Mouse (Mus musculus) embryo, embryonic 11.5 days (tissue): ENCODE results near the gene Hsd17b6.
A peak's percentile ranks its signal among the peaks of the same experiment; 100 is the strongest.
"Not testable (repeated sequence)": the region's sequence is repeated elsewhere in the genome, so short reads cannot be mapped to it uniquely, and the experiment has no call there.

Experiments used
- DNase-seq: peaks from one replicate; pipeline ENCODE4 v3.0.0-alpha.2; 2012; ENCODE audit warnings: low read depth, low spot score

Gene Hsd17b6

DNA sequence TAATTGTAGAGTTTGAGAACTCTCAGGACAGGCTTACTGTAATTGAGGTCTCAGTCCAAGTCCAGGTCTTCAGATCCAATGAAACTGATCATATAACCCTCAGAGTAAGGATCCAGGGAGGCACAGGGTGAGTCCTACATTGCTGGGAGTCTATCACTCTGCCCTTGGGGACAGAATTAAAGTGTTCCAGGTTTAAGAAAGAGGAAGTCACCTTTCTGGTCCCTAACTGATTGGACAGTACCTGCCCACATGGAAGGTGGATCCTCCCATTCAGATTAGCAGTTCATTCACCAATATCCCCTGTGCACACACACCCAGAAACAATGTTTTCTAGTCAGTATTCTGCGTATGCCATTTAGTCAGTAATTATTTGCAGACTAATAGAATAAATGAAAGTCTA, at the start of gene Hsd17b6:
Gene Hsd17b6 (minus strand): TSS at position 166 of the 400 bp plus-strand sequence.
- DNase-seq, result no peak

DNA sequence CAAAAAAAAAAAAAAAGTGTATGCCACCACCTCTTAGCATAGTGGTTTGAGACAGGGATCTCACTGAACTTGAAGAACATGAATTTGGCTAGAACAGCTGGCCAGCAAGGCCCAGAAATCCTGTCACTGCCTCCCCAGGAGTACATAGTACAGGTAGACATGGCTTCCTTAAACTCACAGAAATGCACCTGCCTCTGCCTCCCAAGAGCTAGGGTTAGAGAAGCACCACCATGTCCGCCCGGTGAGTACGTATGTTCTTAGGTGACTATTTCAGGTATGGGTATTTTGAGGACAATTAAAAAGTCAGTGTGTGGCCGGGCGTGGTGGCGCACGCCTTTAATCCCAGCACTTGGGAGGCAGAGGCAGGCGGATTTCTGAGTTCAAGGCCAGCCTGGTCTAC, 45.6 kb upstream of the Hsd17b6 start:
- no peak for DNase-seq

DNA sequence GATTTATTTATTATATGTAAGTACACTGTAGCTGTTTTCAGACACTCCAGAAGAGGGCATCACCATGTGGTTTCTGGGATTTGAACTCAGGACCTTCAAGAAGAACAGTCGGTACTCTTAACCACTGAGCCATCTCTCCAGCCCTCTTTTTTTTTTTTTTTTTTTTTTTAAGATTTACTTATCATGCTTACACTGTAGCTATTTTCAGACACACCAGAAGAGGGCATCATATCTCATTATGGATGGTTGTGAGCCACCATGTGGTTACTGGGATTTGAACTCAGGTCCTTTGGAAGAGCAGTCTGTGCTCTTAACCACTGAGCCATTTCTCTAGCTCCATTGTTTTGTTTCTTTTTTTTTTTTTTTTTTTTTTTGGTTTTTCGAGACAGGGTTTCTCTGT, 44.7 kb upstream of the Hsd17b6 start:
- DNase-seq, result not testable (repeated sequence)

DNA sequence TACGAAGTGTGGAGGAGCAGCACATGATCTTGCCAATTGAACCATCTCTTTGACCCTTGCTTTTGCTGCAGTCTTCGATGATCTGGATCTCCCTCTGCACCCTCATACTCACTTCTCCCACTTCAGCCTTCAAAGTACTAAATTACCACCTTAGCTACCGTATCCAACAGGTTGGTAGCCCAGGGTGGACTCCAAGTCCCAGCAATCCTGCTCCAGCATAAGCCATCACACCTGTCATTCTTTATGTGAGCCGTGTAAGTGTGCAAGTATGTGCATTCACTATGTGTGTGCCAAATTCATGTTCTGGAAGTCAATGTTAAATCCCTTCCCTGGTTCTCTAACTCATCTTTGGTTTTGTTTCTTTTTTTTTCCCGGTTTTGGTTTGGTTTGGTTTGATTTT, 44.2 kb upstream of the Hsd17b6 start:
- DNase-seq, result no peak

- DNase-seq, result no peak
These were observed 42.9 kb upstream of the Hsd17b6 start for GRCm38 (mm10) chr10:128050355-128050754.

- no peak for DNase-seq
These were observed 42.3 kb upstream of the Hsd17b6 start for GRCm38 (mm10) chr10:128049741-128050140.

DNA sequence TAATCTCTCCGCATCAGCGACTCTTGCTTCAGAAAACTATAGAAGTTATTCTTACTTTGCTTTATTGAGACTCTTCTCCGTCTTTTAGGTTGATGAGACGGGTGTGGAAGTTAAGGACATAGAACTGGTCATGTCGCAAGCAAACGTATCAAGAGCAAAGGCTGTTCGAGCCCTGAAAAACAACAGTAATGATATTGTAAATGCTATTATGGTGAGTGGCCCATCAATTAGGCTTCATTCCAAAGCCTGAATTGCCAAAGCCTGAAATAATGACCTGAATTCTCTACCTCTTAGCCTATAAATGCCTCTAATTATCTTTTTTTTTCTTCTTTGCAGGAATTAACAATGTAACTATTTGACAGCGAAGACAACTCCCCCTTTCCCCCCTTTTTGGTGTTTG, 40.7 kb upstream of the Hsd17b6 start:
- DNase-seq, result no peak

DNA sequence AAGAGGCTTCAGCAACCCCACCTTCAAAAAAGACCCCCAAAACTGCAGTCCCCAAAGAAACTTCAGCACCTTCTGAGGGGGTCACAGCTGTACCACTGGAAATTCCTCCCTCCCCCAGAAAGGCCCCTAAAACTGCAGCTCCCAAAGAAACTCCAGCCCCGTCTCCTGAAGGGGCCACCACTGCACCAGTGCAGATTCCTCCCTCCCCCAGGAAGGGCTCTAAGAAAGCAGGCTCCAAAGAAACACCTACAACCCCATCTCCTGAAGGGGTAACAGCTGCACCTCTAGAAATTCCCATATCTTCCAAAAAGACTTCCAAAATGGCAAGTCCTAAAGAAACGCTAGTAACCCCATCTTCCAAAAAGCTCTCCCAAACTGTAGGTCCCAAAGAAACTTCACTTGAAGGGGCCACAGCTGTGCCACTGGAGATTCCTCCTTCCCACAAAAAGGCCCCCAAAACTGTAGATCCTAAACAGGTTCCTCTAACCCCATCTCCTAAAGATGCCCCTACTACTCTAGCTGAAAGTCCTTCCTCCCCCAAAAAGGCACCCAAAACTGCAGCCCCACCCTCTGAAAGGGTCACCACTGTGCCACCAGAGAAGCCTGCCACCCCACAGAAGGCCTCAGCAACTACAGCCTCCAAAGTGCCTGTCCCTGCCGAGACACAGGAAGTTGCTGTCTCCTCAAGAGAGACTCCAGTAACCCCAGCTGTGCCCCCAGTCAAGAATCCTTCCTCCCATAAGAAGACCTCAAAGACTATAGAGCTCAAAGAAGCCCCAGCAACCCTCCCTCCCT, 35.8 kb upstream of the Hsd17b6 start:
- no peak for DNase-seq

- DNase-seq, result no peak
These were observed 35.1 kb upstream of the Hsd17b6 start for GRCm38 (mm10) chr10:128042466-128042865.

GRCm38 (mm10) chr10:128041636-128042035, 34.2 kb upstream of the Hsd17b6 start:
- DNase-seq, result no peak

- DNase-seq, result no peak
These were observed 32.9 kb upstream of the Hsd17b6 start for GRCm38 (mm10) chr10:128040293-128040692.

- no peak for DNase-seq
These were observed 32.4 kb upstream of the Hsd17b6 start for GRCm38 (mm10) chr10:128039858-128040257.

DNA sequence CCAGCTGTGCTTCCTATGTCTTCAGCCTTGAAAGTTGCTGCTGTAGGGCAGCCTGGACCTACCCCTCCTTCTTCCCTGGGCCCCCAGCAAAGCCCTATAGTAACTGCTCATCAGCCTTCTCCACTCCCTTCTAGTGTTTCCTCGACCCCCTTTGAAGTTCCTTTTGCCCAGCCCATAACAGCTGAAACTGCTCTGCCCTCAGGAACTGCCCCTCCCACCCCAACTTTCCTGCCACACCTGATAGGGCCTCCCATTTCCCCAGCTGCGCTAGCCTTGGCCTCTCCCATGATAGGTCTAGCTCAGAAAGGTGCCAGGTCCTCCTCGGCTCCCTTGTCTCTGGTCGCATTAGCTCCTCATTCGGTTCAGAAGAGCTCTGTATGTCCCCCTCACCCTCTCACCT, 31.8 kb upstream of the Hsd17b6 start:
- no peak for DNase-seq

DNA sequence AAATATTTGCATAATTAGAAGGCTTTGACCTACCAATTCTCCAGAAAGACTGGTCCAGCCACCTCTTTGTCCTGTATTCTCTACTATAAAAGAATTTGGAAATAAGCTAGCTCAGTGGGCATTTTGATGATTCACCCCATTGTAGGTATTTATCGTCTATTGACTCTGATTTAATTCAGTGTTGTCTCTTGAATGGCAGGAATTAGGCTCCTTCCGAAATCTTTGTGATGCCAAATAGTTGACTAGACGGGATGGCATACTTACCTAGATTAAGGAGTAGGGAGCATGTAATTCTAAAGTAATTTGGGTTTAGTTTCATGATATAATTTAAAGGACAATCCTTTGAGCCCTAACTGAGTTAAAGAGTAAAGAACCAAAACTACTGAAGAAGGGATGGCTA, 30.5 kb upstream of the Hsd17b6 start:
- no peak for DNase-seq

- no peak for DNase-seq
These were observed 29.5 kb upstream of the Hsd17b6 start for GRCm38 (mm10) chr10:128036746-128037425.

DNA sequence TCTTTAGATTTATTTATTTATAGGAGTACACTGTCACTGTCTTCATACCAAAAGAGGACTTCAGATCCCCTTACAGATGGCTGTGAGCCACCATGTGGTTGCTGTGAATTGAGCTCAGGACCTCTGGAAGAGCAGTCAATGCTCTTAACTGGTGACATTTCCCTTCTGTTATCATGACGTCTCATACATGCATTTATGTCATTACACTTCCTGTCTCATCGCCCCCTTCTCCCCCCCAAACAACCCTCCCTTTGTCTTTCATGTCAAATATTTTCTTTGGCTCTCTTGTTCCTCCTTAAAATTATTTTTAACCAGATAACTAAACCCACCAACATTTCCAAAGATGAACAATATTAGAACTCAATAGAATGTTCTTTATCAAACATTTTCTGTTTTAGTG, 23.4 kb upstream of the Hsd17b6 start:
- no peak for DNase-seq

- DNase-seq, result no peak
These were observed 22.5 kb upstream of the Hsd17b6 start for GRCm38 (mm10) chr10:128029931-128030330.

DNA sequence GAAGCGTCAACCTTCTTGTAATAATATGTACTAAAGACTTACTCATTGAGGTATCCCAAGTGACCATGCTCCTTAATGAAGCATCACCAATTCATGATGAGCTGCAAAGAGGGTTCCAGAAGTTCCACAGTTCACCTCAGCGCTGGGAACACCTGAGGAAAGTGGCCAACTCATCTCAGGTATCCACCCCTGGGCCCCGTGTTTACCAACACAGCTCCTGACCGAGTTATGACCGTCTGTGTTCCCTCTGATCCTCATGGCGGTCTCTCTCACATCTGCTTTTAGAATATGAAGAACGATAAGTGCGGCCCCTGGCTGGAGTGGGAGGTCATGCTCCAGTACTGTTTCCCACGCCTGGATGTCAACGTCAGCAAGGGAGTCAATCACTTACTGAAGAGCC, 16.1 kb upstream of the Hsd17b6 start:
- no peak for DNase-seq

DNA sequence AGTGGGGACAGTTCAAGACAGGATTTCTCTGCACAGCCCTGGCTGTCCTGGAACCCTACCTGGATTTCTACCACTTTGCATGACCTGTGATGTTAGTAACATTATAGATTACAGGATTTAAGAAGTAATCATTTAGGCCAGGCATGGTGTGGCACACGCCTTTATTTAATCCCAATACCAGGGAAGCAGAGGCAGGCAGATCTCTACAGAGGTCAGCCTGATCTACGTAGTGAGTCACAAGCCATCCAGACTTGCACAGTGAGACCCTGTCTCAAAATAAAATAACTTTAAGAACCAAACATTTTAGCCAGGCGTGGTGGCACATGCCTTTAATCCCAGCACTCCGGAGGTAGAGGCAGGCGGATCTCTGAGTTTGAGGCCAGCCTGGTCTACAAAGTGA, 14.8 kb upstream of the Hsd17b6 start:
- no peak for DNase-seq

DNA sequence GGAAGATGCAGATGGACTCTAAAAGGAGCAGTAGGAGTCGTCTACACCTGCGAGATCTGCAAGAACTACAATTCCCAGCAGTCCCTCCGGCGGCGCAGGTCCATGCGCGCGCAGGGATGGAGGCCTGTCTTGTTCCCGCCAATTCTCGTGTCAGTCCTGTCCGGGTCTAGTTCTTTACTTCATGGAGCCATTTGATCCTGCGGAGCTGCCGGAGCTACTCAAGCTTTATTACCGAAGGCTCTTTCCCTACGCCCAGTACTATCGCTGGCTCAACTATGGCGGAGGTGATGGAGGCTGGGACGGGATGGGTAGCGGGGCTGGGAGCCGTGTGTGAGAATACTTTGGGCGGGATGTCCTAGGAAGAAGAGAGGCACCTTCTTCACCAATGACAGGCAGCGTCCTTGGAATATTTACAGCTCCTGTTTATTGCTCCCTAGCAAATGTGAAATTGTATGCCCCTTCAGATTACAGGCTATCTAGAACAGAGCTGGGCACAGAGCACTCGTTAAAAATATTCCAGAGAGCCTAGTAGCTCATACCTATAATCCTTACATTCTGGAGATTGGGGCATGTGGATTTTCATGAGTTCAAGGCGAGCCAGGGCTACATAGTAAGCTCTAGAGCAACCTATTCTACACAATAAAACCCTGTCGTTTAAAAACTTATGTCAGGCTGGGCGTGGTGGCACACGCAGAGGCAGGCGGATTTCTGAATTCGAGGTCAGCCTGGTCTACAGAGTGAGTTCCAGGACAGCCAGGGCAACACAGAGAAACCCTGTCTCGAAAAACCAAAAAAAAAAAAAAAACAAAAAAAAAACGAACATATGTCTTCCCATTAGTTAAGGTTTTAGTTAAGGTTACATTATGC, 7.9 kb upstream of the Hsd17b6 start, which contains the start of gene Prim1:
Gene Prim1 (plus strand): TSS at position 101 of the 867 bp plus-strand sequence.
- DNase-seq, result peak; percentile 78

DNA sequence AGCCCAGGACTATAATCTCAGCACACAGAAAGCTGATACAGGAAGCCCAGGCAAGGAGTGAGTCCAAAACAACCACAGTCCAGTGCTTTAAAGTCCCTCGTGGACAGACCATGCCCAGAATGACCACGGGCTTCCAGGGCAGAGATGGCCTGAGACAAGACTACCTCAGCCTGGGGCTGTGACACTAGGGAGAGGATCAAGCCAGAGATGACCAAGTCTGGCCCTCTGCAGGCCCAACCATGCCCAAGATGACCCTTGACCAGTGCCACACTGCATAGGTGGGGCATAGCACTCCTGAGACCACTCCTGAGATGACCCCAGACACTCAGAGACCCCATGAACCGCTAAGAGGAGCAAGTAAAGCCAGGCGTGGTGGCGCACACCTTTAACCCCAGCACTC, 2.3 kb upstream of the Hsd17b6 start:
- DNase-seq, result no peak

DNA sequence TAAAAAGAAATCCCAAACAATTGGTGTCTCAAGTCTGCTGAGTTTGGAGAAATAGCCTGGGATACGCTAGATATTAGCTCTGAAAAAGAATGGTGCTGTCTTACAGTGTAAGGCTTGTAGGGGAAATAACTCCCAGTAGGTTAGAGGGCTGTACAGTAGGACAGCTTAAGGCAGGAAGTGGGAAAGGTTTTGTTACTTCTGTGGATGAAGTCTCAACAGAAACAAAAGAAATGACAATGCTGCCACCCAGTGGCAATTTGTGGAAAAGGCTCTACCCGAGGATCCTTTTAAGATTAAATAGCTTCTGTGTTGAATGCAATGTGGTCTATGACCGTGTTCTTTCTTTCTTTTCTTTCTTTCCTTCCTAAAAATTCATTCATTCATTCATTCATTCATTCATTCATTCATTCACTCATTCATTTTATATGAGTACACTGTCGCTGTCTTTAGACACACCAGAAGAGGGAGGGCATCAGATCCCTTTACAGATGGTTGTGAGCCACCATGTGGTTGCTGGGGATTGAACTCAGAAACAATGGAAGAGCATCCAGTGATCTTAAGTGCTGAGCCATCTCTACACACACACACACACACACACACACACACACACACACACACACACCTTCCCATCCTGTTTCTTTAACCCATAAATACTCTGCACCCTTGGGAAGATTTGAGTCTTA, 937 bp upstream of the Hsd17b6 start:
- peak; percentile 76 for DNase-seq
